ENCODE assay signal across 12 mouse cellular contexts in the genomic region with DNA sequence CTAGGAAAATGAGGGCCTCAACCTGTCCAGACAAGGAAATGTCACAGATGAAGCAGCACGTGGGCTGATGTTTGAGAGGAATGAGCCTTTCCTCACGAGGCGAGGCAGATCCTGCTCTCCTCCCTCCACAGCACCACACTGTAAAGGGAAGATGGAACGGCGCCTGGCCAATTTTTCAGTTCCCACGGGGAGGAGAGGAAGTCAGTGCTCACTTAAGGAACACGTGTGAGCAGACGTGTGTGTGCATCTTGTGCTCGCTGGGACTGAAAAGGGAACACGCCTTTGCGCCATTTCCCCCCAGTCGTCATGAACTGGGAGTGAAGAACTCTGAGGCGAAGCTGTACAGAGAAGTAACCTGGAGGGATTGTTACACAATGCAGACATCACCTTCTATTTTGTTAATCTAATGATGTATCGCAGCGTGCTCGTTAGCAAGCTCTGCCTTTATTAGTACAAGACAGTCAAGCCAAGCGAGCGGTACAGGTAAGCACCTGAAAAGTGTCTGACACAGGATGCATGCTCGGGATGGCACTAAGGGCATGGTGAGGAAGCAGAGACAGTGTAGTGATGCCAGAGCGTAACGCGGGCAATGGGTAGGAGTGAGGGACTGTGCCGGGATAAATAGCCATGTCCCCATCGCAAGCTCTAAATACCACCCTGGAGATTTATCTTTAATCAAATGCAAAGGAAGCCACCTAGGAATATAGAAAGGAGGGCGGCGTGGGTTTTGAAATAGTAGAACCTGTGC. TPM values are rescaled to one million over a fixed set of nuclear protein-coding genes. Genes with fewer than 3 reads are reported as not detected.
DNase-seq lines count a peak whose midpoint lies in the region; ATAC-seq lines count a peak whose summit lies in the region.
"Had no signal": no experiment of that assay in that cellular context is flagged by ENCODE, and none has a peak within 500 bp of the region (broad histone marks: within the 10 kb centered on the region; RNA-seq: fewer than 3 reads in every experiment).

No protein-coding gene starts in this region.

- H3K9me3 ChIP-seq in heart, embryonic 10.5 days: no peaks in the 10 kb centered on the region
- H3K9me3 ChIP-seq: heart, embryonic 15.5 days had no signal

- no peaks in the 10 kb centered on the region for H3K4me1 ChIP-seq in heart, embryonic 10.5 days
- H3K4me1 ChIP-seq: heart, embryonic 15.5 days had no signal

- ATAC-seq in megakaryocyte, adult 5-6 weeks (ENCODE audit: poor library complexity, severe bottlenecking): 0 out of 2 replicates have a peak, but pooled peaks have one; percentile 35

- H3K4me3 ChIP-seq in heart, embryonic 10.5 days: no peak overlapping the region
- H3K4me3 ChIP-seq: heart, embryonic 15.5 days had no signal

- 83% methylated on average over 26 of the region's 26 CpGs for WGBS in heart, embryonic 10.5 days

- no peaks in the 10 kb centered on the region for H3K27me3 ChIP-seq in heart, embryonic 10.5 days (ENCODE audit: insufficient read depth, poor library complexity, severe bottlenecking)
- H3K27me3 ChIP-seq: CH12.LX; heart, embryonic 15.5 days had no signal

- no peaks in the 10 kb centered on the region for H3K36me3 ChIP-seq in heart, embryonic 10.5 days
- H3K36me3 ChIP-seq: heart, embryonic 15.5 days had no signal

- peak; percentile 65 to 75 for DNase-seq in heart, adult 18-20 months
- no peak for DNase-seq in heart, embryonic 10.5 days (ENCODE audit: low spot score)
- peak; percentile 48 for DNase-seq in right cerebral cortex, adult 18-20 months
- no peak for DNase-seq in right cerebral cortex, postnatal 4 days
- DNase-seq in urinary bladder, adult 18-20 months (ENCODE audit: low spot score in 2 of 2): no peak
- no peak for DNase-seq in cerebellum, postnatal 36 days
- DNase-seq in ovary, adult 18-20 months (ENCODE audit: low spot score): no peak
- DNase-seq: kidney, postnatal 25 days; thymus, adult 18-20 months had no signal

- no peak overlapping the region for H3K27ac ChIP-seq in heart, embryonic 10.5 days
- H3K27ac ChIP-seq: heart, embryonic 15.5 days had no signal

RNA-seq across cellular contexts. Expression of a gene that starts 41.9 kb away (rescaled TPM):
- 100 to 1,000 TPM; 174 to 178 TPM for total RNA-seq in heart, adult 18-20 months (2021)
- 210 and 228 TPM in 2 replicates for polyA plus RNA-seq in heart, embryonic 10.5 days (2016; fragmentation: Nextera tagmentation; extraction: Ambion mirVana)
- 139 and 155 TPM in 2 replicates for total RNA-seq in megakaryocyte, adult 5-6 weeks (2015)
- total RNA-seq in megakaryocyte, adult 5-6 weeks (2017): 148 and 160 TPM in 2 replicates

Comparison
In these comparisons a context has a peak if more than half of its experiments do, and no peak if none do; other contexts are left out.
1. DNase-seq: peak in heart, adult 18-20 months (2 of 2) and right cerebral cortex, adult 18-20 months (single experiment); none in heart, embryonic 10.5 days (single experiment), right cerebral cortex, postnatal 4 days (single experiment), urinary bladder, adult 18-20 months (0 of 2), cerebellum, postnatal 36 days (0 of 2) and ovary, adult 18-20 months (single experiment).